Mouse (Mus musculus) C2C12 (cell line): Measurements from ENCODE around the gene Spock3. TPM values are rescaled to one million over a fixed set of nuclear protein-coding genes. Genes with fewer than 3 reads are reported as not detected.

Experiments
- H3K27me3 ChIP-seq: one replicate; pipeline ENCODE4 v1.6.1; 2011; ENCODE audit not compliant: control insufficient read depth, insufficient read depth, insufficient read length
- H3K36me3 ChIP-seq: one replicate; pipeline ENCODE4 v1.6.1; 2011; ENCODE audit not compliant: control insufficient read depth, insufficient read depth
- H3K4me3 ChIP-seq: one replicate; pipeline ENCODE4 v1.5.1; 2011; ENCODE audit warnings: mild to moderate bottlenecking, control low read depth; ENCODE audit not compliant: poor library complexity, insufficient read depth, severe bottlenecking
- H3K79me2 ChIP-seq: one replicate; pipeline ENCODE4 v1.6.1; 2011; ENCODE audit not compliant: control insufficient read depth, insufficient read depth
- H3K79me3 ChIP-seq: one replicate; pipeline ENCODE4 v1.6.1; 2011; ENCODE audit warnings: low read depth, control low read depth
- H3ac ChIP-seq: one replicate; pipeline ENCODE3; 2011; ENCODE audit warnings: low read depth; ENCODE audit not compliant: control insufficient read depth, insufficient read length
- CEBPB ChIP-seq: IDR thresholded peaks from one replicate; pipeline ENCODE4 v1.6.1; 2011; ENCODE audit warnings: low read depth, mild to moderate bottlenecking, control low read depth, moderate library complexity
- CTCF ChIP-seq: IDR thresholded peaks from one replicate; pipeline ENCODE4 v1.5.1; 2011; ENCODE audit not compliant: control insufficient read depth, insufficient read depth, insufficient read length
- FOSL1 ChIP-seq: IDR thresholded peaks from one replicate; pipeline ENCODE4 v1.8.0; 2011; ENCODE audit warnings: mild to moderate bottlenecking, low read length; ENCODE audit not compliant: poor library complexity, insufficient read depth, severe bottlenecking
- MAX ChIP-seq: IDR thresholded peaks from one replicate; pipeline ENCODE4 v1.6.1; 2011; ENCODE audit warnings: mild to moderate bottlenecking, control low read depth
- MYOD1 ChIP-seq: IDR thresholded peaks from one replicate; pipeline ENCODE4 v1.6.1; 2011; ENCODE audit warnings: low read depth; ENCODE audit not compliant: control insufficient read depth, insufficient read length
- MYOG ChIP-seq: IDR thresholded peaks from one replicate; pipeline ENCODE4 v1.6.1; 2011; ENCODE audit not compliant: control insufficient read depth, insufficient read length; ENCODE audit errors: extremely low read depth
- USF1 ChIP-seq: IDR thresholded peaks from one replicate; pipeline ENCODE4 v1.6.1; 2011; ENCODE audit warnings: low read depth, mild to moderate bottlenecking, control low read depth, moderate library complexity
- long read RNA-seq, 2 experiments: library from polyadenylated mRNA; unstranded; transcript quantifications; one replicate each; pipeline ENCODE4 v2.0.0; 2019 to 2020
- polyA plus RNA-seq: library from polyadenylated mRNA; unstranded; fragments of >200 nt; fragmentation: generic; extraction: Trizol; gene quantifications from one replicate; pipeline ENCODE4 v1.2.1, GENCODE M21; 2012; ENCODE audit warnings: missing spikeins

Gene Spock3
- polyA plus RNA-seq, result not detected
- long read RNA-seq, experiment 1, result 0 reads
- long read RNA-seq, experiment 2, result 0 reads

- H3K4me3 ChIP-seq, result no peak within 1 kb of the TSS
- TF ChIP-seq CEBPB (no peak), MYOD1 (no peak), USF1 (no peak), MAX (no peak), MYOG (no peak), CTCF (no peak), FOSL1 (no peak)
These were observed at the start of gene Spock3 for GRCm38 (mm10) chr8:62950709-62951108. TSS of gene Spock3 (plus strand) at chr8:62951009.

DNA sequence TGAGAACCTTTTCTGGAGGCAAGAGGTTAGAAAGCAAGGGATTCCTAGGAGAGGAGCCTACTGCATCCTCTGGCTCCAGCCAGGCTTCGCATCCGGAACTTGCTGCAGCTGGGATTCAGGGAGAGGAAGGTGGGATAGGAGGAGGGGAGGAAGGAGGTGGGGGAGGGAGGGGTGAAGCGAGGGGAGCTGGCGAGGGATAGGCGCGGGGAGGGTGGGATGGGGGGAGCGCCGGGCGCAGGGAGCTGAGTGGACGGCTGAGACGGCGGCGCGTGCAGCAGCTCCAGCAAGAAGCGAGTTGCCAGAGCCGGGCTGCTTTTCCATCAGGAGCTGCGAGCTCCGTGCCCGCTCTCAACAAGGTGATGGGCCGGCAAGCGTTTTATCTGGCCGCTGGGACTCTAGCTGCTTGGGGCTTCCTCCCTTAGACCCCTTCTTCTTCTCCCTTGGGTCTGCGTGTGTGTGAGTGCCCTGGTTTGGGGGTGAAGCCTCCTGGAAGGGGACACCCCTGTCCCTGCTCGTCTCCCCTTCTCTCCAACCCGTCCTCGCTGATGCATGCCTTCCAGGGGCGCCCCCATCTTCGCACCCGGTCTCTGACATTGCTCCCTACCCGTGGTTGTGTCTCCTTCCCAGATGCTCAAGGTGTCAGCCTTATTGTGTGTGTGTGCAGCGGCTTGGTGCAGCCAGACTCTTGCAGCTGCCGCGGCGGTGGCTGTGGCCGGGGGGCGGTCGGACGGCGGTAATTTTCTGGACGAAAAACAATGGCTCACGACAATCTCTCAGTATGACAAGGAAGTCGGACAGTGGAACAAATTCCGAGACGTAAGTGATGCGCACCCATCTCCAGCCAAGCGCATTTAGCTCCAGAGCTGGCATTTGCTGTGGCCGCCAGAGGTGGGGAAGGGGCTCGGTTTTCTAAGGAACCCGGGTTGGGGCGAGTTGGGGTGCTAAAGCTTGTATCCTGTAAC, 645 bp downstream of the Spock3 start:
- no peak for TF ChIP-seq USF1
- no peak for TF ChIP-seq MAX
- TF ChIP-seq MYOG, result no peak
- no peak for TF ChIP-seq FOSL1
- TF ChIP-seq CTCF, result no peak
- no peak for TF ChIP-seq CEBPB
- no peak for TF ChIP-seq MYOD1
- Histone ChIP-seq H3K4me3 (no peak overlapping the region), H3ac (no peak overlapping the region)

More at GRCm38 (mm10) chr8:62950709-62951108, at the start of gene Spock3:
- no peaks in the 10 kb centered on the region for H3K79me2 ChIP-seq
- no peaks in the 10 kb centered on the region for H3K27me3 ChIP-seq
- H3K79me3 ChIP-seq, result no peaks in the 10 kb centered on the region
- no peak within 1 kb of the TSS for H3ac ChIP-seq
- H3K36me3 ChIP-seq, result no peaks in the 10 kb centered on the region

DNA sequence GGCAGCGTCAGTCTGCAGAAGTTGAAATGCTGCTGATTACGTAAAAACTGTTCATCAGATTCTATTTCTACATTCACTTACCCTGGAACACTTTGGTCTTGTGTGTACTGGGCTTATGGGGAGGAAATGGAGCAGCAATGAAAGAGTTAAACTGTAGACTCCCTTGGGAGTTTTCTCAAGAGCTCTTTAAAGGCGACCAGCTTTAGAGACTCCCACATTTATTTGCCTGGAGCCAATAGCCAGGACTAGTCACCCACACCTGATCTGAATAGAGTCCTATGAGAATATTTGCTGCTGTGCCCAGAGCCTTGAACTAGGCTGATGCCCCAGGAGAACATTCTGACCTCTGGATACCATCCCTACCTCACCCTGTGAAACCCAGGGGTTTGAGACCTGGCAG, 1.7 kb downstream of the Spock3 start:
- Histone ChIP-seq H3K36me3 (no peaks in the 10 kb centered on the region), H3K79me3 (no peaks in the 10 kb centered on the region), H3K79me2 (no peaks in the 10 kb centered on the region), H3ac (no peak overlapping the region), H3K4me3 (no peak overlapping the region), H3K27me3 (no peaks in the 10 kb centered on the region)
- no peak for TF ChIP-seq FOSL1
- TF ChIP-seq MYOG, result no peak
- no peak for TF ChIP-seq MAX
- TF ChIP-seq MYOD1, result no peak
- TF ChIP-seq CEBPB, result no peak
- TF ChIP-seq CTCF, result no peak
- TF ChIP-seq USF1, result no peak

More for the DNA sequence above, 645 bp downstream of the Spock3 start:
- no peaks in the 10 kb centered on the region for H3K79me2 ChIP-seq
- H3K79me3 ChIP-seq, result no peaks in the 10 kb centered on the region
- no peaks in the 10 kb centered on the region for H3K27me3 ChIP-seq
- no peaks in the 10 kb centered on the region for H3K36me3 ChIP-seq

- TF ChIP-seq CEBPB, result no peak
- TF ChIP-seq MAX, result no peak
- no peak for TF ChIP-seq MYOG
- H3K79me2 ChIP-seq, result no peaks in the 10 kb centered on the region
- no peaks in the 10 kb centered on the region for H3K36me3 ChIP-seq
- H3K79me3 ChIP-seq, result no peaks in the 10 kb centered on the region
- H3K4me3 ChIP-seq, result no peak overlapping the region
- no peak overlapping the region for H3ac ChIP-seq
- H3K27me3 ChIP-seq, result no peaks in the 10 kb centered on the region
These were observed 11.8 kb downstream of the Spock3 start for GRCm38 (mm10) chr8:62962608-62963007.

GRCm38 (mm10) chr8:62969802-62970372, 19.1 kb downstream of the Spock3 start:
- no peaks in the 10 kb centered on the region for H3K36me3 ChIP-seq
- no peaks in the 10 kb centered on the region for H3K79me3 ChIP-seq
- H3K79me2 ChIP-seq, result no peaks in the 10 kb centered on the region
- H3K4me3 ChIP-seq, result no peak overlapping the region
- no peaks in the 10 kb centered on the region for H3K27me3 ChIP-seq
- TF ChIP-seq CEBPB (no peak), MYOD1 (no peak), CTCF (no peak), FOSL1 (no peak)
- no peak overlapping the region for H3ac ChIP-seq

- Histone ChIP-seq H3K79me2 (no peaks in the 10 kb centered on the region), H3ac (no peak overlapping the region), H3K79me3 (no peaks in the 10 kb centered on the region), H3K27me3 (no peaks in the 10 kb centered on the region), H3K4me3 (no peak overlapping the region), H3K36me3 (no peaks in the 10 kb centered on the region)
- no peak for TF ChIP-seq CEBPB
These were observed 138.2 kb downstream of the Spock3 start for GRCm38 (mm10) chr8:63088984-63089383.
